Mouse (Mus musculus): ENCODE results near the gene Mtif3.

DNA sequence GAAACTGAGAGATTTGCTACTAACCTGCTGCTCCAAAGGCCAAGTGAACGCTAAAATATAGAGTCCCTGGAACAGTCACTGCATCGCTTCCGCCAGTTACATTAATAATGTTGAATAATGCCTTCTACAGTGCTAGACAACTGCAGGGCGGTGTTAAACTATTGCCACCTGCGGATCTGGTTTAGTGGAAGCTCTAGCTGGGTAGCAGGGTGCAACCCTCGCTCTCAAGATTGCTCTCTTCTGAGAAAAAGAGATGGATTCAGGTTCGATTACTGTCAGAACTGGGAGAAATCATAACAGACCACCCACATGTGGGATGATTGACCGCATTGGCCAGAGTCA lies 308 bp upstream of the Mtif3 start:
- TF ChIP-seq POLR2A (IDR thresholded peaks at IDR 0.05; ENCODE audit: borderline replicate concordance, control insufficient read depth, low read depth, low read length) (no peak), CTCF (IDR thresholded peaks at IDR 0.05; ENCODE audit: control insufficient read depth, insufficient read depth, low read length) (no peak)
